Mouse (Mus musculus) heart, embryonic 15.5 days (tissue): Measurements from ENCODE around the gene Scarf1. TPM values are rescaled to one million over a fixed set of nuclear protein-coding genes. Genes with fewer than 3 reads are reported as not detected.
A peak's percentile ranks its signal among the peaks of the same experiment; 100 is the strongest.

Experiments
- ATAC-seq: fragments of 200-750 bp; cut with Nextera tagmentation; replicated peaks from 2 replicates; pipeline ENCODE4 v1.8.0; 2017; ENCODE audit warnings: low read depth, moderate TSS enrichment; ENCODE audit not compliant: insufficient number of reproducible peaks, insufficient read depth, low FRiP score
- H3K27ac ChIP-seq: fragments of 300-500 bp; sonication (generic); 2 replicates; pipeline ENCODE4 v1.5.1; 2015; ENCODE audit warnings: mild to moderate bottlenecking, inconsistent platforms
- H3K27me3 ChIP-seq: fragments of 300-500 bp; sonication (generic); 2 replicates; pipeline ENCODE4 v1.6.1; 2015; ENCODE audit warnings: inconsistent platforms
- H3K36me3 ChIP-seq: fragments of 300-500 bp; sonication (generic); 2 replicates; pipeline ENCODE4 v1.6.1; 2015; ENCODE audit warnings: mild to moderate bottlenecking, inconsistent platforms
- H3K4me1 ChIP-seq: fragments of 300-500 bp; sonication (generic); replicated peaks from 2 replicates; pipeline ENCODE4 v1.6.1; 2015; ENCODE audit warnings: inconsistent platforms
- H3K4me2 ChIP-seq: fragments of 300-500 bp; sonication (generic); 2 replicates; pipeline ENCODE4 v1.6.1; 2015; ENCODE audit warnings: inconsistent platforms, mild to moderate bottlenecking, moderate library complexity
- H3K4me3 ChIP-seq: fragments of 300-500 bp; sonication (generic); 2 replicates; pipeline ENCODE4 v1.5.1; 2015; ENCODE audit warnings: mild to moderate bottlenecking, inconsistent platforms
- H3K9ac ChIP-seq: fragments of 300-500 bp; sonication (generic); 2 replicates; pipeline ENCODE4 v1.6.1; 2015; ENCODE audit warnings: mild to moderate bottlenecking, inconsistent platforms
- H3K9me3 ChIP-seq: fragments of 300-500 bp; sonication (generic); replicated peaks from 2 replicates; pipeline ENCODE4 v1.6.1; 2016; ENCODE audit warnings: inconsistent platforms
- WGBS: fragments of 180-500 bp; shearing (Covaris S2); methylation state at CpG from one replicate; pipeline ENCODE4 v1.1.7; 2015; ENCODE audit warnings: mixed read lengths; 5-methylcytosine and 5-hydroxymethylcytosine counted together
- polyA plus RNA-seq: library from polyadenylated mRNA; unstranded; fragments of >200 nt; fragmentation: Nextera tagmentation; extraction: Ambion mirVana; gene quantifications from 2 replicates; pipeline ENCODE4 v1.2.1, GENCODE M21; 2015

The Scarf1 gene
- polyA plus RNA-seq, 1 experiment from 2014 or later, result 10.4 TPM

DNA sequence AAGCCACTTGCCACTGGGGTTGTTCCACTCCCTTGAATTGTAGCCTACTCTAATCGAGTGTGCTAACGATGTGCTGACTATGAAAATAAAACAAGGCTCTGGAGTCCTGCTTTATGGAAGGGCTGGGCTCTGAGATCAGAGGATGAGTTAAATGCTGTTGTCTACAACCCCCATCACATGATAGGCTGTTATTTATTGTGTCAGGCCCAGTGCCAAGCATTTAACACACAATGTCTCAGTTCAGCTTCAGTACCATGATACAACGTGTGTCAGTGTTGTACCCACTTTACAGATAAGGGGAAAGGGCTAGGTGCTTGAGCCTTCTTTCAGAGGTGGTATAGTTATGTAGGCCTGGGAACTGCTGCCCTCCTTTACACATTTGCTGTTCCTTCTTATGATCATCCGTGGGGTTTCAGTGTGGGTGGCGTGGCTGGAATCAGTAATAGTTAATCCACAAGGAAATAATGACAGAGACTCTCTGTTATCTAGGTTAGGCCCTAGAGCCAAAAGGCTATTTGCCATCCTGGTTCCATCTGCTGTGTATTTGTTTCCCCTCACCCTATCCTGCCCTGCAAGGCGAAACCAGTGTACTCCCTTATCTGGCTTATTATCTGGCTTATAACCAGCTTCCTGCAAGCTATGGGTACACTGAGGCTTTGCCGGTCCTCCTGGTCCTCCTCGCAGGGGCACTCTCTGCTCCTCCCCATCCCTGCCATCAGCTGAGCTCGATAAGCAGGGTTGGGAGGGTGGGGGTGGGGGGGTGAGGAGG is 54.2 kb downstream of the Scarf1 start:
- H3K9ac ChIP-seq, result no peak overlapping the region
- H3K4me2 ChIP-seq, result no peak overlapping the region
- no peaks in the 10 kb centered on the region for H3K9me3 ChIP-seq
- no peak overlapping the region for H3K4me3 ChIP-seq
- peaks cover 30% of the 10 kb centered on the region for H3K27me3 ChIP-seq
- ATAC-seq, result no peak
- H3K4me1 ChIP-seq, result peaks cover 46% of the 10 kb centered on the region
- no peaks in the 10 kb centered on the region for H3K36me3 ChIP-seq
- H3K27ac ChIP-seq, result no peak overlapping the region
- WGBS, result 31% methylated on average over 9 of the region's 9 CpGs

DNA sequence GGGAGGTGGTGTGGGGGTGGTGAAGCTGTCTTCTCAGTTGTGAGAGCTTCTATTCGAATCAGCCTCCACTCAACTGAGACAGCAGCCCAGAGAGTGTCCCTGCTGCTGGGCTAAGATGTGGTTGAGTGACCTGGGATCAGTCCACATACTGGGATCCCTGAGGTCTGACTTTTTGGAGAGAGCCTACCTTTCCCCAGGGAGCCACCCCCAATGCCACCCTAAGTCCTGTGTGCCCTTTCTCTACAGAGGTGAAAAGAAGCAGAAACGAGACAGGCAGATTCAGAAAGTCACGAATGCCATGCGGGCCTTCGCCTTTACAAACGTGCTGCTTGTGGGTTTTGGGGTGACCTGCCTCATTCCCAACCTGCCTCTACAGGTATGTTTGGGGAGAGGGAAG is 54.8 kb downstream of the Scarf1 start:
- 81% methylated on average over 6 of the region's 6 CpGs for WGBS
- H3K9ac ChIP-seq, result no peak overlapping the region
- ATAC-seq, result no peak
- no peak overlapping the region for H3K27ac ChIP-seq
- H3K27me3 ChIP-seq, result peaks cover 33% of the 10 kb centered on the region
- H3K4me3 ChIP-seq, result no peak overlapping the region
- H3K4me1 ChIP-seq, result peaks cover 46% of the 10 kb centered on the region
- no peak overlapping the region for H3K4me2 ChIP-seq
- no peaks in the 10 kb centered on the region for H3K36me3 ChIP-seq
- H3K9me3 ChIP-seq, result no peaks in the 10 kb centered on the region

DNA sequence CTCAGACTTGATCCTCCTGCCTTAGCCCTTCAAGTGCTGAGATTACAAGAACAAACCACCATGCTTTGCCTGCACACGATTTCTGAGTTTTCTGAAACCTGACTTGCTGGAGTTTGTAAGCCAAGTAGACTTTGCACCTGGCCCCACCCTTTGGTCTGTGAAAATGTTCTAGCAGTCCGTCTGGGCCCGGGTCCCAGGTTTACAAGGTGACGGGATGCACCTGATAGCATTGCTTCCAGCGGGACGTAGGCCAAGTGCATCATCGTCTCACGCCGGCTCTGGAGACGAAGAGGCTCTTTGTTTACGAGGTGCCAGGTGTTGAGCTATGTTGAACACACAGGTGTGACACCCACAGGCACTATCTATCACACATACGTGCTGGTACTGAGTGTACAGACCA is 55.6 kb downstream of the Scarf1 start:
- 88% methylated on average over 12 of the region's 12 CpGs for WGBS
- H3K4me1 ChIP-seq, result peaks cover 39% of the 10 kb centered on the region
- peaks cover 36% of the 10 kb centered on the region for H3K27me3 ChIP-seq
- H3K4me2 ChIP-seq, result no peak overlapping the region
- no peak overlapping the region for H3K9ac ChIP-seq
- H3K9me3 ChIP-seq, result no peaks in the 10 kb centered on the region
- no peak for ATAC-seq
- H3K4me3 ChIP-seq, result no peak overlapping the region
- no peaks in the 10 kb centered on the region for H3K36me3 ChIP-seq
- no peak overlapping the region for H3K27ac ChIP-seq

DNA sequence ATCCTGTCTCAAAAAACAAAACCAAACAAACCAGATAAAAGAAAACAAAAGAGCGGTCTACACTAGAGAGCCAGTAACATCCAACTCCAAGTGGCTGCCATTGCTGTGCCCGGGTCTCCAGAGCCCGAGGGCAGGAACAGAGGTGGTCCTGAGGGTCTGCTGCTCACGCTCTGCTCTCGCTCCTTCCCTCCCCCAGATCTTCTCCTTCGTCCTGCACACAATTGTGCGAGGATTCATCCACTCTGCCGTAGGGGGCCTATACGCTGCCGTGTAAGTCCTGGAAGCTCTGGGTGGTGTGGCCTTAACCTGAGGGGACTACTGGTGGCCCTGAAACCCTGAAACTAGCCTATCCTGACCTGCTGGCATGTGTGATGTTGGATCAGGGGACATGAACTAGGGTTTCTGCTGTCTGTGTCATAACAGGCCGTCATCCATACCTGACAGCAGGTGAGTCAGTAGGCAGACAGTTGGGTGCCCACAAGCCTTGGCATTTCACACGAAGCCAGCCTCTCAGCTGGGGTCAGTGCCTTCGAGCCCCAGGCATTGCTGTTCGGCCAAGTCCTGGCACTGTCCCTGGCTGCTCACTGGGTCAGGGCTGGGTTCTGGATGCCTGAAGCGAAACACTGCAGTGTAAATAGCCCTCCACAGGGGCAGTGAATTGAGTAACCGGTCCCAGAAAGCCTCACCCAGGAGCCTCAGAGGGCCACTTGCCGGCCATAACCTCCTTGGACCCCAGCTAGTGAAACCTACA is 57.2 kb downstream of the Scarf1 start:
- ATAC-seq, result no peak
- Histone ChIP-seq H3K9ac (no peak overlapping the region), H3K27me3 (peaks cover 38% of the 10 kb centered on the region), H3K4me2 (no peak overlapping the region), H3K36me3 (no peaks in the 10 kb centered on the region), H3K27ac (no peak overlapping the region), H3K4me3 (no peak overlapping the region), H3K4me1 (peaks cover 33% of the 10 kb centered on the region), H3K9me3 (no peaks in the 10 kb centered on the region)
- 87% methylated on average over 17 of the region's 17 CpGs for WGBS

DNA sequence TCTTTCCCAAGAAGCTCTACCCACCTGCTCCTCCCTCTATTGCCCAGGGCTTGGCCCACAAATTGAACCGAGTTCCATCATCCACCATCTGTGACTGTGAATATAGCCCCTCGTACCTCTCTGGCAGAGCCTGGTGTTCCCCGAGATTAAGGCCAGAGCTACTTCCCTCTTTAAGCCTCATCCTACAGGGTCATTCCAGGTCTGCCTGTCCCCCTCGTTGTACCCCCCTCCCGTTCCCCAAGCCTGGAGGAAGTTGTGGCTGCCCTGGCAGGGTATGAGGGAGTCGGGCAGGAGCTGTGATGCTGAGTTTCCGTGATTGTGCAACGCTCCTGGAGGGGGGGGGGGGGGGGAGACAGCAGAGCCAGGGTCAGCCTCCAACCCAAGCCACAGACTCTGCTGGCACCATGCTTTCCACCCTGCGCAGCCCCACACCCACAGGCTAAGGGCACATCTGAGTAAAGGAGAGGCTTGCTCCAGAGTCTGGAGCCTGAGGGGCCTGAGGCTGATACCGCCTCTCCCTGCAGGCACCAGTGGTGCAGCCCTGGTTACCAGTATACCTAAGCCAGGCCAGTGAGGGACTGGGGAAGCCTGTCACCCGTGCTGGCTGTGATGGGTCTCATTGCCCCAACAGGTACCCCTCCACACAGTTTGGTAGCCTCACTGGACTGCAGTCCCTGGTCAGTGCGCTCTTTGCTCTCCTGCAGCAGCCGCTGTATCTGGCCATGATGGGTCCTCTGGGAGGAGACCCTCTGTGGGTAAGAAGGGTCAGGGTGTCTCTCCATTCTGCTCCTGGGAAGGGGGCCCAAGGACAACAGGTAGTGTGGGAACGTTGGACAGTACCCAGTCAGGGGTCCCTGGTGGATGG is 58.0 kb downstream of the Scarf1 start:
- 61% methylated on average over 14 of the region's 14 CpGs for WGBS
- Histone ChIP-seq H3K27ac (no peak overlapping the region), H3K36me3 (no peaks in the 10 kb centered on the region), H3K9ac (no peak overlapping the region), H3K4me3 (no peak overlapping the region), H3K4me2 (no peak overlapping the region), H3K27me3 (peaks cover 38% of the 10 kb centered on the region), H3K4me1 (peaks cover 27% of the 10 kb centered on the region), H3K9me3 (no peaks in the 10 kb centered on the region)
- 0 out of 2 replicates have a peak, but pooled peaks have one; percentile 3 for ATAC-seq

DNA sequence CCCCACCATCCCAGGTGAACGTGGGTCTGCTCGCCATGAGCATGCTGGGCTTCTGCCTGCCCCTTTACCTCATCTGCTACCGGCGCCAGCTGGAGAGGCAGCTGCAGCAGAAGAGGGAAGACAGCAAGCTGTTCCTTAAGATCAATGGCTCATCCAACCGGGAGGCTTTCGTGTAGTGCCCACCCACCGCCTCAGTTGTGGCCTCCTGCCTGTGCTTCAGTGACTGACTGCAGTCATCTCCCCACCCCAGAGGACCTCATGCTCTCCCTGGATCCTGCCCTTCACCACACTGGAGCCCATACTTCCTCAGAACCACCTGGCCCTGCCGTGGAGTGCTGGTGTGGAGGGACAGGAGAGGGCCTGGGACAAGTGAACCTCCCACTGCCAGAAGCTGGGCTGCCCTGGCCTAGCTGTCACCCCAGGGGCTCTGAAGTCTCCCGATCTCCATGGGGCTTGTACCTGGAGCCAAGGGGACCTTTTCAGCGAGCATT is 59.0 kb downstream of the Scarf1 start:
- 27% methylated on average over 10 of the region's 10 CpGs for WGBS
- H3K4me1 ChIP-seq, result peaks cover 17% of the 10 kb centered on the region
- peak overlapping the region; percentile 16; the same call in 1 of the 2 replicates for H3K4me2 ChIP-seq
- no peaks in the 10 kb centered on the region for H3K9me3 ChIP-seq
- H3K27me3 ChIP-seq, result peaks cover 38% of the 10 kb centered on the region
- H3K9ac ChIP-seq, result no peak overlapping the region; the same call in 1 of the 2 replicates
- H3K36me3 ChIP-seq, result no peaks in the 10 kb centered on the region
- H3K27ac ChIP-seq, result 0 out of 2 replicates have a peak overlapping the region, but pooled peaks have one; percentile 38
- H3K4me3 ChIP-seq, result no peak overlapping the region
- ATAC-seq, result no peak

DNA sequence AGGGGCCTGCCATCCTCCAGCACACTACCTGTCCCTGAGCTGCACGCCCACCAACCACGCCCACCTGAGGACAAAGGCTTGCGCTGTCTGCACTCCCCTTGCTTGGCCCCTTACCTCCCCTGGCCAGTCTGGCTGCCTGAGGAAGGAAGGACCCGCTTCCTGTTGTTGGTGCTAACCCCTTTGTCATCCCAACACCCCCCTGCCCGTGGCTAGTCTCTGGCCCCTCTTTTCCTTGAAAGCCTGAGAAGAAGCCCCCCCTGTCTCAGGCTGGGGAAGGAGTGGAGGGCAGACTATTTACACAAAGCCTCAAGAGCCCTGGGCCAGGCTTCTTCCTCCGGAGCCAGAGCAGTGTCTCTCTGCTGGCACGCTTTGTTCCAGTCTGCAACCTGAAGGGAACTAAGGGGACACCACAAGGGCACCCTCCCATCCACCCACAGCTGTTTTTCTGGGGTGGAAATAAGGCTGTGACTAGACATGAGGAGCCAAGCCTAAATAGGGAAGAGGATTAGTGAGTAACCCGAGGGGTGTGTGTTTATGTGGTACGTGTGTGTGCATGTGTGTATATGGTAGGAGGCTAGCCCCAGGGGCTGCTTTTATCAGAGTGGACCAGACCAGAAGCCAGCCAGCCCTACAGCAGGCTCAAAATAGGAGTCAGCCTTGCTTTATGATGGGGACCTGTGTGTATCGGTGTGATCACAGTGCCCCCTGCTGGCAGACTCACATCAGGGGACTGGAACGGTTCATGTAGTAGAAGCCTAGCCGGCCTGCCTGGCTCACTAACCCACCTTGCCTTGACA is 59.7 kb downstream of the Scarf1 start:
- H3K9me3 ChIP-seq, result no peaks in the 10 kb centered on the region
- WGBS, result 13% methylated on average over 12 of the region's 12 CpGs
- H3K4me2 ChIP-seq, result peak overlapping the region; percentile 16; the same call in 1 of the 2 replicates
- H3K4me3 ChIP-seq, result no peak overlapping the region
- peaks cover 38% of the 10 kb centered on the region for H3K27me3 ChIP-seq
- peak; percentile 86 for ATAC-seq
- H3K9ac ChIP-seq, result no peak overlapping the region; the same call in none of the 2 replicates
- peak overlapping the region; percentile 38; the same call in 1 of the 2 replicates for H3K27ac ChIP-seq
- H3K36me3 ChIP-seq, result no peaks in the 10 kb centered on the region
- peaks cover 12% of the 10 kb centered on the region for H3K4me1 ChIP-seq

DNA sequence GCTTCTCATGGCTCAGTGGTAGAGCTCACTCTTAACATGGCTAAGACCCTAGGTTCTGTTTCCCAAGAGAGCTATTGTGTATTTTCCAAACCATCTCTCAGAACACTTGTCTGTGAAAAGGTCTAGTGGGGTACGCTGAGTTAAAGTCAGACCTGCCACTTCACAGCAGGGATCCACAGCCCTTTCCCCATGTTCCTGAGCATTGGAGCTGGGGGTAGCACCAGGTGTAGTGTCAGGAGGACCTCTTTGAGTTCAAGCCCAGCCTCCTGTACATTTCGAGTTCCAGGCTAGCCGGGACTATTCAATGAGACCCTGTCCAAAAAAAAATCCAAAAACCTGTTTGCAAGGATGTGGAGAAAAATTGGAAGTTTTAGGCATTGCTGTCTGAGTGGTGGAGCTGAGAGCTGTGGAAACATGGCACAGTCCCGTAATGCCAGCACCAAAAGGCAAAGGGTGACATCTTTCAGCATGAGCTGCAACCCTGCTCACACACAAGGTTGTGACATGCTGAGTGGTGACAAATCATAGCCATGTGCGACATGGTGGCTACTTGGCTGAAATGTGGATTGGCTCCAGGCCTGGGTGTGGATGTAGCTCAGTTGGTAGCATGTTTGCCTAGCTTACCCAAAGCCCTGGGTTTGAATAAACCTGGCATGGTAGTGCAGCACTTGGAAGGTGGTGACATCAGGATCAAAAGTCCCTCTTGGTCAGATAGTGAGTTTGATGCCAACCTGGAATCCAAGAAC is 61.2 kb downstream of the Scarf1 start:
- Histone ChIP-seq H3K27me3 (peaks cover 32% of the 10 kb centered on the region), H3K9me3 (no peaks in the 10 kb centered on the region), H3K4me3 (no peak overlapping the region), H3K36me3 (no peaks in the 10 kb centered on the region), H3K4me1 (peaks cover 12% of the 10 kb centered on the region), H3K9ac (no peak overlapping the region), H3K27ac (no peak overlapping the region), H3K4me2 (no peak overlapping the region)
- 76% methylated on average over 5 of the region's 5 CpGs for WGBS
- no peak for ATAC-seq

DNA sequence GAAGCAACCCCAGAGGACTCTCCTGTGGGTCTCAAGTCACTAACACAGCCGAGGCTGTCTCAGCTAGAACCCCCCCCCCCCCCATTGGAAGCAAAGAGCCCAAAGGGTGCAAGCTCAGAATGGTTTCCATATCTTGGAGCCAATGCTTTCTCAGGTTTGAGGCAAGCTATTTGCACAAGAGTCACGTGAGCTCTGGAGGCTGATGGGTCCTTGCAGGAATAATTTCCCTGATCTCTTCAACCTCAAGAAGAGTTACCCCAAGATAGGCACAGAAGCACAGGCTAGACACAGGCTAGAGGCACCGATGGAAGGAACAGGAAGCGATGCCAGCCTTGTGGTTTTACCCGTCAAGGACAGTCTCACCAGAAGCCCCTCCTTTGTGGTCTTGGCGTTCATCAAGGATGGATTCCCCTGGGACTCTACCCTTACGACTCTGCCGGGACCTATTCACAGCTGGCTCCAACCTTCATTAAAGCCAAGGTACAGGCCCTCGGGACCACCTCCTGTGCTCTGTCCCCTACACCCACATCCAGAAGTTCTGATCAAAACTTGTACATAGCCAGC is 62.3 kb downstream of the Scarf1 start:
- Histone ChIP-seq H3K27me3 (peaks cover 26% of the 10 kb centered on the region), H3K4me1 (peaks cover 12% of the 10 kb centered on the region), H3K4me3 (no peak overlapping the region), H3K9ac (no peak overlapping the region), H3K27ac (no peak overlapping the region), H3K4me2 (no peak overlapping the region), H3K9me3 (no peaks in the 10 kb centered on the region), H3K36me3 (no peaks in the 10 kb centered on the region)
- no peak for ATAC-seq
- WGBS, result 71% methylated on average over 9 of the region's 9 CpGs
